Mouse (Mus musculus): ENCODE data around the gene Hmgb1. TPM values are rescaled to one million over a fixed set of nuclear protein-coding genes. Genes with fewer than 3 reads are reported as not detected.
A peak's percentile ranks its signal among the peaks of the same experiment; 100 is the strongest.

Hmgb1 gene
- polyA plus RNA-seq, 1 experiment from 2014 or later, result 712 TPM

DNA sequence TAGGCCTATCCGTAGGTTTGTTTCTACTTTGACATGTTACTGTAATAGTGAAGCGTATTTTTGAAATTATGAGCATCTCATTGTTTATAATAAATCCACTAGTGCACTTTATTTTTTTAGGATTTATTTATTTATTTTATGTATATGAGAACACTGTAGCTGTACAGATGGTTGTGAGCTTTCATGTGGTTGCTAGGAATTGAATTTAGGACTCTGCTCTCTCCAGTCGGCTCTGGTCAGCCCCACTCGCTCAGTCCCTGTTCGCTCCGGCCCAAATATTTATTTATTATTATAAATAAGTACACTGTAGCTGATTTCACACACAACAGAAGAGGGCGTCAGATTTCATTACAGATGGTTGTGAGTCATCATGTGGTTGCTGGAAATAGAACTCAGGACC lies 24.5 kb upstream of the Hmgb1 start:
- Histone ChIP-seq H3K9ac (ENCODE audit: low read length) (no peak overlapping the region), H3K36me3 (ENCODE audit: control insufficient read depth, insufficient read depth, low read length) (peaks cover 34% of the 10 kb centered on the region), H3K9me3 (ENCODE audit: control insufficient read depth, low read length) (no peaks in the 10 kb centered on the region), H3K27me3 (ENCODE audit: control insufficient read depth, insufficient read depth, low read length) (no peaks in the 10 kb centered on the region), H3K27ac (replicated peaks) (no peak overlapping the region), H3K4me1 (replicated peaks; ENCODE audit: control insufficient read depth, insufficient read depth) (no peaks in the 10 kb centered on the region), H3K4me3 (ENCODE audit: low read depth, low read length) (no peak overlapping the region), H3K4me2 (replicated peaks; ENCODE audit: low read depth) (no peak overlapping the region)
- WGBS, result 67% methylated on average over 7 of the region's 7 CpGs
- no peak for TF ChIP-seq EP300 (optimal IDR thresholded peaks at IDR 0.05)
- no peak for TF ChIP-seq CTCF (IDR thresholded peaks at IDR 0.05; ENCODE audit: low read depth)
- ATAC-seq (ENCODE audit: low FRiP score, low TSS enrichment) (no peak), DNase-seq (ENCODE audit: low spot score) (no peak)

DNA sequence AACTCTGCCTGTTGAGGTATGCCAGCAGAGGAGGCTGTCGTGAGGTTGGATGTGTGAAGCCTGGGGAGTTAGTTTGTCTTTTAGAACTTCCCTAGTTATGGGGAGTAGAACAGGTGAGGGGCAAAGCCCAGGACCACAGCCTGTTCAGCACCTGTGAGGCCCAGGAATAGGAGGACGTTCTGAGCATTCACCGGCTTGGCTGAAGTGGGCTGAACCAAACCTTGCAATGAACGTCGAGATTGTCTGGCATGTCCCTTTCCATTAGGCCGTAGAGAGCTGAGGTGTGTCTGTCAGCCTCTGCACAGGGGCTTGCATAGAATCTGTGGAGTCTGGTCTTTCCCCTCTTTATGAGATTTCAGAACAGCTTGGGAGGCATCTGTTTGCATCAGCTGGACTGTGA lies 23.4 kb upstream of the Hmgb1 start:
- Histone ChIP-seq H3K4me3 (ENCODE audit: low read depth, low read length) (no peak overlapping the region), H3K4me2 (replicated peaks; ENCODE audit: low read depth) (no peak overlapping the region), H3K27me3 (ENCODE audit: control insufficient read depth, insufficient read depth, low read length) (no peaks in the 10 kb centered on the region), H3K27ac (replicated peaks) (no peak overlapping the region), H3K9ac (ENCODE audit: low read length) (no peak overlapping the region), H3K4me1 (replicated peaks; ENCODE audit: control insufficient read depth, insufficient read depth) (no peaks in the 10 kb centered on the region), H3K9me3 (ENCODE audit: control insufficient read depth, low read length) (no peaks in the 10 kb centered on the region), H3K36me3 (ENCODE audit: control insufficient read depth, insufficient read depth, low read length) (peaks cover 27% of the 10 kb centered on the region)
- 77% methylated on average over 6 of the region's 6 CpGs for WGBS
- TF ChIP-seq EP300 (optimal IDR thresholded peaks at IDR 0.05) (no peak), CTCF (IDR thresholded peaks at IDR 0.05; ENCODE audit: low read depth) (no peak)
- ATAC-seq (ENCODE audit: low FRiP score, low TSS enrichment), result no peak
- DNase-seq (ENCODE audit: low spot score), result no peak

DNA sequence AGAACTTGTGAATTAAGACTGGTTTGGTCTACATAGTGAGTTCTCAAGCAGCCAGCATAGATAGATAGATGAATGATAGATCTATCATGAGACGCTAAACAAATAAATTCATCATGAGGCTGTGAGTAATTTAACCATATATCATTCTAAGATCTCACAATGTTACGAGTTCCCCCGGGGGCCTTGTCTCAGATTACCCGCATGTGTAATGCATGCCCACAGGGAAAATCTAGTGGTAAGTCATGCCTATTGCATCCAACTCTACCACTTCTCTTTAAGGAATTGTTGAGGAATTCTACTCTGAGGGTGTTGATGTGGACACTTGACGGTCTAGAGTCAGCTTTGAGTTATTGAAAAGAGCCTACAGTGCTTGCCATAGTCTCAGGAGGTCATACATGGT lies 22.0 kb upstream of the Hmgb1 start:
- Histone ChIP-seq H3K36me3 (ENCODE audit: control insufficient read depth, insufficient read depth, low read length) (peaks cover 29% of the 10 kb centered on the region), H3K27ac (replicated peaks) (no peak overlapping the region), H3K9ac (ENCODE audit: low read length) (no peak overlapping the region), H3K9me3 (ENCODE audit: control insufficient read depth, low read length) (no peaks in the 10 kb centered on the region), H3K27me3 (ENCODE audit: control insufficient read depth, insufficient read depth, low read length) (no peaks in the 10 kb centered on the region), H3K4me3 (ENCODE audit: low read depth, low read length) (no peak overlapping the region), H3K4me1 (replicated peaks; ENCODE audit: control insufficient read depth, insufficient read depth) (no peaks in the 10 kb centered on the region), H3K4me2 (replicated peaks; ENCODE audit: low read depth) (no peak overlapping the region)
- ATAC-seq (ENCODE audit: low FRiP score, low TSS enrichment) (no peak), DNase-seq (ENCODE audit: low spot score) (no peak)
- 86% methylated on average over 5 of the region's 5 CpGs for WGBS
- TF ChIP-seq CTCF (IDR thresholded peaks at IDR 0.05; ENCODE audit: low read depth) (no peak), EP300 (optimal IDR thresholded peaks at IDR 0.05) (no peak)

DNA sequence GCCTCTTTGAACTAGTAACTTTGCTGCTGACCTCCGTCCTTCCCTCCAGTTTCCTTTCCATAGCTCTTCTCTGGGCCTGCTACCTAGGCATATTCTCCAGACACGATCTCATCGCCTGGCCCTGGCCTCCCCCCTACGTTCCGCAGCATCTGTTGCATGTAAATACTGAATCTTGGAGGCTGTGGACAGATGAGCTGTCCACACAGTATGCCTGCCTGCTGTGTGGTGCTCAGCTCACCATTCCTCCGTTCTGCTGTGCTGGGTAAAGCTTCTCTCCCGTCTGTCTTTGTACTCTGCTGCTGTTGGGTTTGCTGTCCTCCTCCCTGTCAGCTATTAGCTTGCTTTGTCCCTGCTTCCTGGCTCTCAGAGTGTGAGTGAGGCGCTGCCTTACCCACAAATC lies 21.0 kb upstream of the Hmgb1 start:
- TF ChIP-seq EP300 (optimal IDR thresholded peaks at IDR 0.05) (no peak), CTCF (IDR thresholded peaks at IDR 0.05; ENCODE audit: low read depth) (no peak)
- Histone ChIP-seq H3K9ac (ENCODE audit: low read length) (no peak overlapping the region), H3K27me3 (ENCODE audit: control insufficient read depth, insufficient read depth, low read length) (no peaks in the 10 kb centered on the region), H3K4me3 (ENCODE audit: low read depth, low read length) (no peak overlapping the region), H3K36me3 (ENCODE audit: control insufficient read depth, insufficient read depth, low read length) (peaks cover 25% of the 10 kb centered on the region), H3K4me2 (replicated peaks; ENCODE audit: low read depth) (no peak overlapping the region), H3K9me3 (ENCODE audit: control insufficient read depth, low read length) (no peaks in the 10 kb centered on the region), H3K27ac (replicated peaks) (peak overlapping the region; percentile 53; the same call in 1 of the 2 replicates), H3K4me1 (replicated peaks; ENCODE audit: control insufficient read depth, insufficient read depth) (no peaks in the 10 kb centered on the region)
- ATAC-seq (ENCODE audit: low FRiP score, low TSS enrichment), result 0 out of 2 replicates have a peak, but pooled peaks have one; percentile 12
- no peak for DNase-seq (ENCODE audit: low spot score)
- whole genome bisulfite sequencing, result 74% methylated on average over 8 of the region's 8 CpGs

DNA sequence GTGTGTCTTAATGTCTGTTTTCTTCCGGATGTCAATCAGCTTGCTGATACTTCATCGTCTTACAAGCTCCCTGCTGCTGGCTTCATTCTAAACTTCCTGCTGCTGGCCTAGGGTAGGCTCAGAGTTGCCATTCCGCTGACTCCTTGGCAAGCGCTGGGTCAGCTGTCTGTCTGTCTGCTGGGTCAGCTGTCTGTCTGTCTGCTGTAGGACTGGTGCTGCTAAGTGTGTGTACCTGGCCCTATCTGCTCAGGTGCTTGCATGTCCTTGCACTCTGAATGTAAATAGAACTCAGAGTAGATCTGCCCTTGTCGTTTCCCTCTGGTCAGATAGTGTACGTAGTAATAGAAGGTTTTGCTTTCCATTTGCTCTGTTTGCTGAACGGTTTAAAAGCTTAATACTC lies 20.5 kb upstream of the Hmgb1 start:
- no peak overlapping the region for H3K9ac ChIP-seq (ENCODE audit: low read length)
- H3K27ac ChIP-seq (replicated peaks), result no peak overlapping the region
- H3K27me3 ChIP-seq (ENCODE audit: control insufficient read depth, insufficient read depth, low read length), result no peaks in the 10 kb centered on the region
- H3K9me3 ChIP-seq (ENCODE audit: control insufficient read depth, low read length), result no peaks in the 10 kb centered on the region
- no peak overlapping the region for H3K4me2 ChIP-seq (replicated peaks; ENCODE audit: low read depth)
- DNase-seq (ENCODE audit: low spot score), result peak; percentile 19
- no peak overlapping the region for H3K4me3 ChIP-seq (ENCODE audit: low read depth, low read length)
- no peaks in the 10 kb centered on the region for H3K4me1 ChIP-seq (replicated peaks; ENCODE audit: control insufficient read depth, insufficient read depth)
- 74% methylated on average over 7 of the region's 7 CpGs for WGBS
- TF ChIP-seq EP300 (optimal IDR thresholded peaks at IDR 0.05) (no peak), CTCF (IDR thresholded peaks at IDR 0.05; ENCODE audit: low read depth) (no peak)
- ATAC-seq (ENCODE audit: low FRiP score, low TSS enrichment), result peak; percentile 49; the same call in 1 of the 2 replicates
- H3K36me3 ChIP-seq (ENCODE audit: control insufficient read depth, insufficient read depth, low read length), result peaks cover 24% of the 10 kb centered on the region

DNA sequence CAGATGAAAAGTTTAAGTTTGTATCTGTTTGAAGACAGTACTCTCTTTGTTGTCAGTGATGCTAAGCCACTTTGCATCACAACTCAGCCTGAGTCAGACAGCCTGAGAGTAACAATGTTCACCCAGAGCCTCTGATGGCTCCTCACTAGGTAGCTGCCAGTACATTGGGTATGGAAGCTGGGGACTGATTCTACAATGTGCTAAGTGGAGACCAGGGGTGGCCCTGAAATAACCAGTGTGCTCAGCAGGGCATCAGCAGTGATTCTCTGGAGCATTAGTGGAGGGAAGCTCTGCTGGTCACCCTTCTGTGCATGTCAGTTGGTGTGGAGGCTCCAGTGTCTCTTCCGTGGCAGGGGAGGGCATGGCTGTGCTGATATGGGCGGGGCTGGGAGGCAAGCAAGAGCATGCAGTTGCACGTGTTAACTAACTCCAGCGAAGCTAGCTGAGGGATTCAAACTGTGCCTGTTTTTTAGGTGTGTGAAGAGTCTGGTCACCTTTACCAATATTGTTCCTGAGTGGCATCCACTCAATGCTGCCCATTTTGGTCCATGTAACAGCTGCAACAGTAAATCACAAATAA lies 19.6 kb upstream of the Hmgb1 start:
- ATAC-seq (ENCODE audit: low FRiP score, low TSS enrichment), result 0 out of 2 replicates have a peak, but pooled peaks have one; percentile 15
- WGBS, result 67% methylated on average over 4 of the region's 4 CpGs
- peaks cover 25% of the 10 kb centered on the region for H3K36me3 ChIP-seq (ENCODE audit: control insufficient read depth, insufficient read depth, low read length)

More for the DNA sequence above, 19.6 kb upstream of the Hmgb1 start:
- Histone ChIP-seq H3K4me3 (ENCODE audit: low read depth, low read length) (no peak overlapping the region), H3K4me2 (replicated peaks; ENCODE audit: low read depth) (no peak overlapping the region), H3K9ac (ENCODE audit: low read length) (no peak overlapping the region), H3K9me3 (ENCODE audit: control insufficient read depth, low read length) (no peaks in the 10 kb centered on the region), H3K27me3 (ENCODE audit: control insufficient read depth, insufficient read depth, low read length) (no peaks in the 10 kb centered on the region), H3K4me1 (replicated peaks; ENCODE audit: control insufficient read depth, insufficient read depth) (no peaks in the 10 kb centered on the region), H3K27ac (replicated peaks) (no peak overlapping the region)
- DNase-seq (ENCODE audit: low spot score), result no peak
- TF ChIP-seq EP300 (optimal IDR thresholded peaks at IDR 0.05), result no peak
- no peak for TF ChIP-seq CTCF (IDR thresholded peaks at IDR 0.05; ENCODE audit: low read depth)
